Mouse (Mus musculus) spleen, adult 2 months (tissue): ENCODE results near the gene Cga.

Source experiments
- CTCF ChIP-seq: fragments of 200-500 bp; IDR thresholded peaks from 2 replicates; pipeline ENCODE4 v1.5.1; 2011; ENCODE audit warnings: mild to moderate bottlenecking, inconsistent platforms; ENCODE audit not compliant: insufficient read depth, insufficient read length, insufficient replicate concordance; ENCODE audit errors: extremely low read depth
- POLR2A ChIP-seq: fragments of 200-500 bp; IDR thresholded peaks from 2 replicates; pipeline ENCODE4 v1.6.1; 2011; ENCODE audit warnings: low read depth, low read length, inconsistent platforms

DNA sequence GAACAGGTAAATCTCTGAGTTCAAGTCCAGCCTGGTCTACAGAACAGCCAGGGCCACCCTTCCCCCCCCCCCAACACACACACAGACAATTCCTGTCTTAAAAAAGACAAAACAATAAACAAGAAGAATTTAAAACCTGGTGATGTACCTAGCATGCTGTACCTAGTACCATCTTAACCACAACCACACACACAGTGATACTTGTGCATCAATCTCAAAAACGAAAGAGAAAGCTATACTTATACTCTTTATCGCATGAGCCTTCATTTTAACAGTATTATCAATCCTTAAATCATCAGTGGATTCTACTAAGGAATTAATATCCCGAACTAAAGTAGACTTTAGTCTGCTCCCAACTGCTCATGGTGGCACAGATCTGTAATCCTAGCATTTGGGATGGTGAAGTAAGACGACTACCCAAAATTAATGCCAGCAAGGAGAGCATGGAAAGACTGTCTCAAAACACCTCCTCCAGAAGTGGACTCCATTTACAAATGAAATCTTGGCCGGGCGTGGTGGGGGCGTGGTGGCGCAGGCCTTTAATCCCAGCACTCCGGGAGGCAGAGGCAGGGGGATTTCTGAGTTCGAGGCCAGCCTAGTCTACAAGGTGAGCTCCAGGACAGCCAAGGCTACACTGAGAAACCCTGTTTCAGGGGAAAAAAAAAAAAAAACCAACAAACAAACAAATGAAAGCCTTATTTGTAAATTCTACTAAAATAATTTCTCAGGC, 12.5 kb upstream of the Cga start:
- no peak for TF ChIP-seq POLR2A
- no peak for TF ChIP-seq CTCF
